Mouse (Mus musculus) cerebellum, adult 18-20 months (tissue): Measurements from ENCODE around the gene Camk2g.
"Not testable (repeated sequence)": the region's sequence is repeated elsewhere in the genome, so short reads cannot be mapped to it uniquely, and the experiment has no call there.

Source experiments
- DNase-seq, 2 experiments: peaks; one replicate each; pipeline ENCODE4 v3.0.0; 2021

Camk2g gene

GRCm38 (mm10) chr14:20735892-20736390 is 57.9 kb downstream of the Camk2g start:
- DNase-seq = peak in 1 of 2 experiments; percentile 25

DNA sequence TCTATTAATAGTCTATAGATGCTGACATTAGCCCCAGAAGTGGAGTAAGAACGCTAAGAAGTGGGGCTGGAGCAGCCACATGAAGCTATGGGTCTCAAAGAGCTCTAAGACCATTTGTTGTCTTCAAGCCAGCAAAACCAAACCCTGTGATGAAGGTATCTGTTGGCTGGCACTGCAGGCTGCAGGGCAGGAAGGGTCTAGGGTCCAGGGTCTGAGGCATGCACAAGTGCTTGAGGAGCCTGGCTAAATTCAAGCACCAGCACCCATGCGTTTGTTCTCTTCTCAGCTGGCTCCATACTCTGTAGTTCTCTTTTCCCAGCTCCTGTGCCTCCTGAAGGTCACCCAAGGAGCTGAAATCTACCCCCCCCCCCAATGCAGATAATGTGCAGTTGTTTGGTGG is 58.8 kb downstream of the Camk2g start:
- peak in 1 of 2 experiments; percentile 21 for DNase-seq

DNA sequence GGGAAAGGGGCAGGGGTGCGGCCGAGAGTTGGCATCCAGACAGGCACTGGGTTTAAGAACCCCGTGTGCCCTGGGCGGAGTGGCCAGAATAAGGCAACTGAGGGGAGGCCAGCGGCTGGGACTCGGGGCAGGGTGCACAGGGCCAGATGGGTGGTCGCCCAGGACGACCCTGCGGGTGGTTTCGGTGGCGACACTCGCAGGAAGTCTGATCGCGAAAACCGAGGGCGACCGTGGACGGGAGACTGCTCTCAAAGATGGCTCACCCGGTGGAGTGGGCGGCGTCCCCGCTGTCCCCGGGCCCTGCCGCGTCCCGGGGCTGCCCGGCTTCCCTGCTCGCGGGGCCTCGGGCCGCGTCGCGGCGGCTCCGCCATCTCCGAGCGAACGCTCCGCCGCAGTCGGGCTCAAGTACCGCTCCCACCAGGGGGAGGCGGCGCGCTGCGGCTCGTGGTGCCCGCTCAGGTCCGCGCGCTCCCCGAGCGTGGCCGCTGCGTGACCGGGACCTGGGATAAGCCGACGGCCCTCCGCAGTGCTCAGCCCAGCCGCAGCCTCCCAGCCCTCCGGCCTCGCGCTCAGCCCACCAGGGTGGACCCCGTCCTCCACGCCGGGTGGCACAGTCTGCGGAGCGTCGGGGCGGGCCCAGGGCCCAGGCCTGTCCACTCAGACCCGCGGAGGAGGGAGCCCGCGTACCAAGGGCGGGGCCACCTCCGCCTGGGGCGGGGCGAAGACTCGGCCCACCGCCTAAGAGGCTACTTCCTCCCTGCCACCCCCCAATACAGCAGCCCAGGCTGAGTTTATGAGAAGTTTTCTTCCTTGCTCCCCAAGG is 59.7 kb downstream of the Camk2g start, which contains the start of gene Ndst2:
TSS of gene Ndst2 (minus strand) at position 611 of the 823 bp plus-strand sequence.
- DNase-seq = peak; percentile 90 to 91

GRCm38 (mm10) chr14:20733041-20733951 is 60.6 kb downstream of the Camk2g start:
- DNase-seq = no peak

GRCm38 (mm10) chr14:20730853-20731602 is 62.9 kb downstream of the Camk2g start:
- DNase-seq = no peak

GRCm38 (mm10) chr14:20729871-20730270 is 64.0 kb downstream of the Camk2g start:
- DNase-seq = no peak

GRCm38 (mm10) chr14:20725660-20726339 is 68.1 kb downstream of the Camk2g start:
- no peak for DNase-seq

GRCm38 (mm10) chr14:20724043-20724442 is 69.8 kb downstream of the Camk2g start:
- peak; percentile 72 to 80 for DNase-seq

GRCm38 (mm10) chr14:20723006-20723405 is 70.9 kb downstream of the Camk2g start:
- no peak for DNase-seq

GRCm38 (mm10) chr14:20721371-20721770 is 72.5 kb downstream of the Camk2g start:
- no peak for DNase-seq

DNA sequence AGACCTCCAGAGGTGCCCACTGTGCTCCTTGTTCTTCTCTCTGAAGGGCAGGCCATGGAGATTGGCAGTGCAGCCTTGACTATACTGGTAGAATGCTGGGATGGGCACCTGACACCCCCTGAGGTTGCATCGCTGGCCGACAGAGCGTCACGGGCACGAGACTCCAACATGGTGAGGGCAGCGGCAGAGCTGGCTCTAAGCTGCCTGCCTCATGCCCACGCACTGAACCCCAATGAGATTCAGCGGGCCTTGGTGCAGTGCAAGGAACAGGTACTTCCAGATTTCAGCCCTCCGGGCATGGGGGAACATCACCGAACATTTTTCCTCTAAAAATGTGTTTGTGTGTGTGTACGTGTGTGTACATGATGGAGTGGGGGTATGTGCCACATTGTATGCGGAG is 74.1 kb downstream of the Camk2g start:
- DNase-seq = no peak

- DNase-seq = no peak
These were observed 75.4 kb downstream of the Camk2g start for GRCm38 (mm10) chr14:20718443-20718842.

DNA sequence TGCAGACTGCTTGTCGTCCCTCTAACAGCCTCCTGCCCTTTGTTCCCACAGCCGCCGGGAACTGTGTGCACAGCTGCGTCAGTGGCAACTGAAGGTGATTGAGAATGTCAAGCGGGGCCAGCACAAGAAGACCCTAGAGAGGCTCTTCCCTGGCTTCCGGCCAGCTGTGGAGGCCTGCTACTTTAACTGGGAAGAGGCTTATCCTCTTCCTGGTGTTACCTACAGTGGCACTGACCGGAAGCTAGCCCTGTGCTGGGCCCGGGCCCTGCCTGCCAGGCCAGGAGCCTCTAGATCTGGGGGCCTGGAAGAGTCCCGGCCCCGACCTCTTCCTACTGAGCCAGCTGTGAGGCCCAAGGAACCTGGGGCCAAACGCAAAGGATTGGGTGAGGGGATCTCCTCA is 80.1 kb downstream of the Camk2g start:
- DNase-seq = no peak

DNA sequence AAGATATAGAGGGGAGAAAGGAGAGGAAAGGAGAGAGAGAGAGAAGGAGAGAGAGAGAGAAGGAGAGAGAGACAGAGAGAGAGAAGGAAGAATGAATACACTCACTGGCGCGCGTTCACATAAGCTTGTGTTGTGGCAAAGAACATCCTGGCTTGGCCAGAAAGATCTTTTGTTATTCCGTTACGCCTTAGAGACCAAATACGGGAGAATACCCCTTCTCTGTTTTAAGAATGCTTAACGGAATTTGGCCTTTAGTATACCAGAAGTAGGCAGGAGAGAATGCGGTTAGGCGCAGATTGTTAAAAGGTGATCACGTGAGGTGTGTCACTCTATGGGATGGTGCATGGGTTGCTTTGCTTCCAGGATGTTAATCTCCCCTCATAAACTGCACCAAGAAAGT is 85.6 kb downstream of the Camk2g start:
- DNase-seq = no peak

GRCm38 (mm10) chr14:20707201-20708190 is 86.4 kb downstream of the Camk2g start, which contains the start of gene Zswim8:
Gene Zswim8, plus strand, starts transcription at chr14:20707552.
- DNase-seq = peak; percentile 91 to 93

DNA sequence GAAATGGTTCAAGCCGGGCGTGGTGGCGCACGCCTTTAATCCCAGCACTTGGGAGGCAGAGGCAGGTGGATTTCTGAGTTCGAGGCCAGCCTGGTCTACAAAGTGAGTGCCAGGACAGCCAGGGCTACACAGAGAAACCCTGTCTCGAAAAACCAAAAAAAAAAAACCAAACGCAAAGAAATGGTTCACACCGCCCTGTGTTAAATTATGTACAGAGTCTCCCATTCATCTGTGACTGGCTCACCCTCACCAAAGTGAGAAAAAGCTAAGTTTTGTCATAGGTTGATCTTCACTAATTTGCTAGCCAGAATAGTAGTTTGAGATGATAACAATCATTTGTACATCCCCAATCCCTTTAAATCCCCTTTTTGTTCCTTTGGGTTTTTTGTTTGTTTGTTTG is 90.4 kb downstream of the Camk2g start:
- not testable (repeated sequence) for DNase-seq

DNA sequence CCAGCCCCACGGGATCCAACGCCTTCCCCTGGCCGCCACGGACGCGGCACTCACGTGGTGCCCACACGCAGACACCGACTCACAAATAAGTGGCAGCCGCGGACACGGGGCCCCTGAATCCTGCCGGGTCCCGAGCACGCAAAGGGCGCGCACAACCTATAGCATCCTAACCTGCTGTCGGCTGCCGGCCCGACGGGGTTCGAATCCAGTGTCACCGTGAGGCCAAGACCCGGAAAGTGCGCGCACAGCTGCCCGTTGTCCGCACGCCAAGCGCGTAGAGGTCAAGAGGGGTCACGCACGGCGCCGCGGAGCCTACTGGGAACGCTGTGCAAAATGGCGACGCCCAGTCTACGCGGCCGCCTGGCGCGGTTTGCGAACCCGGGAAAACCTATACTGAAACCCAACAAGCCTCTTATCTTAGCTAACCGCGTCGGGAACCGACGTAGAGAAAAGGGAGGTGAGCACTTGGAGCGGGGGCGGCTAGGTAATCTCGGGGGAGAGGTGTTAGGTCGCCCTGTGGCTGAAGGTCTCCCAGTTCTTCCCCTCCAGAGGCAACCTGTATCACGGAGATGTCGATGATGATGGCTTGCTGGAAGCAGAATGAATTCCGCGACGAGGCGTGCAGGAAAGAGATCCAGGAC is 91.0 kb downstream of the Camk2g start, which contains the start of gene Chchd1:
TSS of gene Chchd1 (plus strand) at position 266 of the 641 bp plus-strand sequence.
- DNase-seq = peak; percentile 87 to 93

GRCm38 (mm10) chr14:20702096-20702740 is 91.7 kb downstream of the Camk2g start:
- DNase-seq = no peak

- no peak for DNase-seq
These were observed 92.3 kb downstream of the Camk2g start for GRCm38 (mm10) chr14:20701554-20701953.
